Mouse (Mus musculus) MEL (cell line): Measurements from ENCODE around the gene Fcgr3. TPM values are rescaled to one million over a fixed set of nuclear protein-coding genes. Genes with fewer than 3 reads are reported as not detected.
A peak's percentile ranks its signal among the peaks of the same experiment; 100 is the strongest.
"Not testable (repeated sequence)": the region's sequence is repeated elsewhere in the genome, so short reads cannot be mapped to it uniquely, and the experiment has no call there.

ENCODE experiments used
- DNase-seq: peaks from one replicate; pipeline ENCODE4 v3.0.0; 2011; ENCODE audit warnings: low read depth, low spot score
- H3K27ac ChIP-seq: 2 replicates; pipeline ENCODE4 v1.5.1; 2012; ENCODE audit warnings: low read depth, mild to moderate bottlenecking, control low read depth, low read length, moderate library complexity; ENCODE audit not compliant: control insufficient read depth
- H3K27me3 ChIP-seq, 2 experiments: fragments of 150-350 bp in 1 of 2; sonication (generic) in 1 of 2; 2 replicates each; pipeline ENCODE4 v1.6.1; 2012; ENCODE audit warnings: low read length in 2 of 2, mild to moderate bottlenecking in 2 of 2, improper control_type of control experiment in 1 of 2, moderate library complexity in 1 of 2; ENCODE audit not compliant: insufficient read depth in 2 of 2, control insufficient read depth in 1 of 2
- H3K36me3 ChIP-seq, 2 experiments: 2 replicates each; pipeline ENCODE4 v1.6.1; 2012 to 2014; ENCODE audit warnings: low read length in 2 of 2, improper control_type of control experiment in 1 of 2, inconsistent platforms in 1 of 2, mild to moderate bottlenecking in 1 of 2; ENCODE audit not compliant: insufficient read depth in 2 of 2, control insufficient read depth in 1 of 2
- H3K4me1 ChIP-seq, 2 experiments: fragments of 150-350 bp in 1 of 2; sonication (generic) in 1 of 2; 2 replicates each; pipeline ENCODE4 v1.6.1; 2012; ENCODE audit warnings: low read length in 2 of 2, improper control_type of control experiment in 1 of 2, mild to moderate bottlenecking in 1 of 2; ENCODE audit not compliant: insufficient read depth in 2 of 2, control insufficient read depth in 1 of 2
- H3K4me3 ChIP-seq, 2 experiments: fragments of 150-350 bp in 1 of 2; sonication (generic) in 1 of 2; 2 replicates each; pipeline ENCODE4 v1.5.1; 2012; ENCODE audit warnings: low read depth in 2 of 2, low read length in 2 of 2, mild to moderate bottlenecking in 2 of 2, moderate library complexity in 2 of 2, control low read depth in 1 of 2, improper control_type of control experiment in 1 of 2; ENCODE audit not compliant: control insufficient read depth in 1 of 2, insufficient read depth in 1 of 2
- H3K79me2 ChIP-seq: 2 replicates; pipeline ENCODE4 v1.6.1; 2012; ENCODE audit warnings: mild to moderate bottlenecking, low read length, moderate library complexity; ENCODE audit not compliant: control insufficient read depth, poor library complexity, insufficient read depth
- H3K9ac ChIP-seq: 2 replicates; pipeline ENCODE4 v1.6.1; 2012; ENCODE audit warnings: low read depth, mild to moderate bottlenecking, control low read depth, low read length, moderate library complexity; ENCODE audit not compliant: control insufficient read depth, poor library complexity, severe bottlenecking
- H3K9me3 ChIP-seq: fragments of 150-350 bp; sonication (generic); replicated peaks from 2 replicates; pipeline ENCODE4 v1.6.1; 2012; ENCODE audit warnings: mild to moderate bottlenecking, low read length, improper control_type of control experiment, moderate library complexity; ENCODE audit not compliant: insufficient read depth
- TBP ChIP-seq: IDR thresholded peaks from 2 replicates; pipeline ENCODE4 v1.8.0; 2011; ENCODE audit warnings: low read depth, low read length, improper control_type of control experiment
- polyA plus RNA-seq, 2 experiments: library from polyadenylated mRNA; stranded (reverse) in 1 of 2; unstranded in 1 of 2; fragments of >175 nt in 1 of 2; fragments of >200 nt in 1 of 2; gene quantifications; 2 replicates each; pipeline versions ENCODE4 v1.2.1 to v1.2.4; 2012; ENCODE audit warnings: low replicate concordance in 2 of 2, low read depth in 1 of 2; ENCODE audit not compliant: insufficient read length in 2 of 2, insufficient read depth in 1 of 2, missing spikeins in 1 of 2
- total RNA-seq: library from RNA; depleted of rRNA; stranded (reverse); fragments of 300-350 nt; gene quantifications from 2 replicates; pipeline ENCODE4 v1.2.3, GENCODE M21; 2012

The Fcgr3 gene
- total and polyA plus RNA-seq, 3 experiments = 0.39 to 6.1 TPM; not detected in 1

- H3K9me3 ChIP-seq, H3K27ac ChIP-seq, H3K27me3 ChIP-seq, H3K4me3 ChIP-seq, H3K36me3 ChIP-seq, H3K4me1 ChIP-seq, H3K79me2 ChIP-seq: not testable (repeated sequence)
- TF ChIP-seq TBP = peak; percentile 64; the same call in 1 of the 2 replicates
- TF ChIP-seq, all 39 proteins: peak for 1; not testable (repeated sequence) for 38
- not testable (repeated sequence) for H3K9ac ChIP-seq
- peak; percentile 87 for DNase-seq
Observed at GRCm38 (mm10) chr1:171074283-171074682, 9.5 kb upstream of the Fcgr3 start.

DNA sequence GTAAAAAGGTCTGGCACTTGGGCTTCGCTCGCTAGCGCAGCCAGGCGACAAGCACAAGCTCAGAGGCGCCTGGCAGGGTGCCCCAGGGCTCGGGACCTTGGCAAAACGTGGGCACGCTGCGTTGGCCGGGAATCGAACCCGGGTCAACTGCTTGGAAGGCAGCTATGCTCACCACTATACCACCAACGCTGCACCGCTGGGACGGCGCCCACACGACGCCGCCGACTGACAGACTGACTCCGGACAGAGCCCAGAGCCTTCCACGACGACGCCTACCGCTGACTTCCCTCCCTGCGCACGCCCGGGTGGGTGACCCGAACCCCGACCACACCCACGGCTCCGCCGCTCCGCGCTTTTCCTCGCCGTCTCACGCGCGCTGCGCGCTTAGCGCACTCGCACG lies 7.5 kb upstream of the Fcgr3 start:
- not testable (repeated sequence) for H3K9me3 ChIP-seq, H3K79me2 ChIP-seq, H3K27ac ChIP-seq, H3K36me3 ChIP-seq, DNase-seq, H3K9ac ChIP-seq, H3K27me3 ChIP-seq, H3K4me1 ChIP-seq, H3K4me3 ChIP-seq

- H3K27ac ChIP-seq, H3K79me2 ChIP-seq, H3K4me1 ChIP-seq, H3K27me3 ChIP-seq, H3K9ac ChIP-seq, H3K9me3 ChIP-seq, H3K36me3 ChIP-seq, H3K4me3 ChIP-seq, DNase-seq: not testable (repeated sequence)
Observed at GRCm38 (mm10) chr1:171071726-171072125, 7.0 kb upstream of the Fcgr3 start.

DNA sequence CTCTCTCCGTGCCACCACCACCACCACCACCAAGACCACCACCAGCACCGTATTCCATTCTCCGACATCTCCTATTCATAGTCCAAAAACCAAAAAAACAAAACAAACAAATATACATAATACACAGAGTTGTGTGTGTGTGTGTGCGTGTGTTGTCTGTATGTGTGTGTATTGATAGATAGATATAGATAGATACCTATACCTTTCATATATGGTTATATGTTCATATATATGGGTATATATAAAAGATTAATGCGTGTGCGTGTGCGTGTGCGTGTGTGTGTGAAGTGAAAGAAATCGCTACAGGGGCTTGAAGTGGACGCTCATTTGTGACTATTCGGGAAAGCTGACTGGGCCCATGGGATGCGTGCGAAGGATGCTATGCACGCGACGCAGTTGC lies 6.1 kb upstream of the Fcgr3 start:
- not testable (repeated sequence) for H3K27ac ChIP-seq, H3K9me3 ChIP-seq, H3K4me1 ChIP-seq, H3K9ac ChIP-seq, H3K79me2 ChIP-seq, H3K4me3 ChIP-seq, H3K27me3 ChIP-seq, H3K36me3 ChIP-seq, DNase-seq

DNA sequence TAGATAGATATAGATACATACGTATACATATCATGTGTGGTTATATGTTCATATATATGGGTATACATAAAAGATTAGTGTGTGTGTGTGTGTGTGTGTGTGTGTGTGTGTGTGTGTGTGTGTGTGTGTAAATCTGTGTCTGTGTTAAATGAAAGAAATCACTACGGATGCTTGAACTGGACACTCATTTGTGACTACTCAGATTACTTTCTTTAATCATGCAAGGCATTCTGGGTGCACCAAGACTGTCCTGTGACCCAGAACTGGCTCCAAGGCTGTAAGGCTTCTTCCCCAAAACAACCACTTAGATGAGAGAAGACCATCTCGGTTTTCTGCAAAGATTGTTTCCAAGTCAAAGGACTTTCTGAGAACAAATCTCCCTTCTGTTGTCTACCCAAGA lies 4.8 kb upstream of the Fcgr3 start:
- H3K9me3 ChIP-seq, H3K4me1 ChIP-seq, H3K9ac ChIP-seq, H3K79me2 ChIP-seq, H3K4me3 ChIP-seq, H3K27ac ChIP-seq, H3K36me3 ChIP-seq, H3K27me3 ChIP-seq: not testable (repeated sequence)
- peak; percentile 33 for DNase-seq

GRCm38 (mm10) chr1:171067928-171068327 lies 3.2 kb upstream of the Fcgr3 start:
- not testable (repeated sequence) for H3K4me1 ChIP-seq, H3K9ac ChIP-seq, H3K27me3 ChIP-seq

GRCm38 (mm10) chr1:171066583-171066982 lies 1.8 kb upstream of the Fcgr3 start:
- not testable (repeated sequence) for H3K79me2 ChIP-seq, DNase-seq, H3K9me3 ChIP-seq, H3K9ac ChIP-seq, H3K4me3 ChIP-seq, H3K27me3 ChIP-seq, H3K4me1 ChIP-seq, H3K27ac ChIP-seq, H3K36me3 ChIP-seq

More at GRCm38 (mm10) chr1:171067928-171068327, 3.2 kb upstream of the Fcgr3 start:
- not testable (repeated sequence) for H3K36me3 ChIP-seq, H3K27ac ChIP-seq, H3K79me2 ChIP-seq, H3K9me3 ChIP-seq, H3K4me3 ChIP-seq
- peak; percentile 20 for DNase-seq
